Mouse (Mus musculus): ENCODE data around the gene Clec2g. TPM values are rescaled to one million over a fixed set of nuclear protein-coding genes. Genes with fewer than 3 reads are reported as not detected.
"Not testable (repeated sequence)": the region's sequence is repeated elsewhere in the genome, so short reads cannot be mapped to it uniquely, and the experiment has no call there.

The Clec2g gene
- polyA plus RNA-seq, 1 experiment from 2014 or later = not detected

DNA sequence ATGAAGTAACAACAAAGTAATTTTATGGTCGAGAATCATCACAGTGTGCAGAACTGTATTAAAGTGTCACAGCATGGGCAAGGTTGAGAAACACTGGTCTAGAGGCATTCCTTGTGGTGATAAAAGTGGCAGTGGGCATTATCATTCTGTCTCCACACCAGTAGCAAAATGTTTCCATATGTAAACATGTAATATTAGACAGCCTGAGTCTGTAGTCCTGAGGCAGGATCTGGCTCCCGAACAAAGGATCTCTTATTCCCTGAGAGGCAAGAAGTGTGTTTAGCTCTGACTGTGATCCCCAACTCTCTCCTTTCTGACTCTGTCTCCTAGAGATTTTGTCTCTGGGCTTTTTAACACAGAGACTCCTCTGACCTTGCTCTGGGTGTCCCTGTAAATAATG, 1.1 kb upstream of the Clec2g start:
- Histone ChIP-seq H3K27ac (ENCODE audit: low read length) (no peak overlapping the region), H3K4me1 (ENCODE audit: control insufficient read depth, insufficient read depth, low read length) (no peaks in the 10 kb centered on the region), H3K36me3 (ENCODE audit: control insufficient read depth, insufficient read depth, low read length) (no peaks in the 10 kb centered on the region), H3K27me3 (replicated peaks; ENCODE audit: control insufficient read depth, insufficient read depth, low read length) (no peaks in the 10 kb centered on the region), H3K4me3 (ENCODE audit: low read length) (no peak overlapping the region), H3K4me2 (ENCODE audit: low read depth, low read length) (no peak overlapping the region), H3K9ac (ENCODE audit: low read depth, low read length) (no peak overlapping the region), H3K9me3 (ENCODE audit: control insufficient read depth, low read length) (no peaks in the 10 kb centered on the region)
- no peak for ATAC-seq
- WGBS = 45% methylated on average over 2 of the region's 2 CpGs

DNA sequence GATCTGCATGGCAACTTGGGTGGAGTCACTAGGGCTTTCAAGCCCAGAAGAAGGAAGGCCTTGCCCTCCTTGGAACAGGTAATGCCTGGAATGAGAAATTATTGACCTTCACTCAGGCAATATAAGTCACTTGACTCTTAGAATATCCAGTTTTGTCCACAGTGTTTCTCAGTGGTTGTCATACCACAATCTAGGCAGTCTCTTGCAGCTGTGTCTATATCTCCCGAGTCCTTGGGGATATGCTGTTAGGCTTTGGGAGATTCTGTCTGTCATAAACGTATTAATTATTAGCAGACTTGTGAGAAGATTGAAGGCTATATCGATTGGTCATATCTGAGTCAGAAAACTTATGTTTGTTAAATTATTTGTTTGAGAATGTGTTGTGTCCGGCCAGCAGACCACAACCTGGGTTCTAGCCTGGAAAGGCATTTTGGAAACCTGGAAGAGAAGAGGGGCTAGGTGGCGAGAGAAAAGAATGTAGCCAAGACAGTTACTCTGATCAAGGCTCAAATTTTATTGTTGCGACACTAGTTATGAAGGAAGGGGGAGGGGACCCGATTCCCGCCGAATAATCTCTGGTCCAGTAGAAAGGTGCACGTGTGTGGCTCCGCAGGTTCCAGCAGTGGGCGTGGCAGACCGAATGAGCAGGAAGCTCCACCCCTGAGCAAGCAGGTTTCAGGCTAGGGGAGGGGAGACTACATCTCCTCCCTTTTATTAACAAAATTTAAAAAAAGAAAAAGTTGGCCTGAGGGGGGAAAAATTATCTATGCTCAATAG, 1.9 kb downstream of the Clec2g start:
- WGBS = 84% methylated on average over 4 of the region's 13 CpGs
- not testable (repeated sequence) for H3K27me3 ChIP-seq (replicated peaks; ENCODE audit: control insufficient read depth, insufficient read depth, low read length); H3K27ac ChIP-seq (ENCODE audit: low read length); H3K36me3 ChIP-seq (ENCODE audit: control insufficient read depth, insufficient read depth, low read length); H3K4me1 ChIP-seq (ENCODE audit: control insufficient read depth, insufficient read depth, low read length); H3K9ac ChIP-seq (ENCODE audit: low read depth, low read length); H3K4me2 ChIP-seq (ENCODE audit: low read depth, low read length); H3K4me3 ChIP-seq (ENCODE audit: low read length); H3K9me3 ChIP-seq (ENCODE audit: control insufficient read depth, low read length)
- peak; percentile 97 for ATAC-seq

- 79% methylated on average over 5 of the region's 5 CpGs for WGBS
- Histone ChIP-seq H3K9me3 (ENCODE audit: control insufficient read depth, low read length) (no peaks in the 10 kb centered on the region), H3K4me1 (ENCODE audit: control insufficient read depth, insufficient read depth, low read length) (no peaks in the 10 kb centered on the region), H3K27me3 (replicated peaks; ENCODE audit: control insufficient read depth, insufficient read depth, low read length) (no peaks in the 10 kb centered on the region), H3K9ac (ENCODE audit: low read depth, low read length) (no peak overlapping the region), H3K27ac (ENCODE audit: low read length) (no peak overlapping the region), H3K4me3 (ENCODE audit: low read length) (no peak overlapping the region), H3K36me3 (ENCODE audit: control insufficient read depth, insufficient read depth, low read length) (no peaks in the 10 kb centered on the region), H3K4me2 (ENCODE audit: low read depth, low read length) (no peak overlapping the region)
- no peak; the same call in 1 of the 2 replicates for ATAC-seq
These were observed 7.7 kb downstream of the Clec2g start for GRCm38 (mm10) chr6:128941646-128942421.

DNA sequence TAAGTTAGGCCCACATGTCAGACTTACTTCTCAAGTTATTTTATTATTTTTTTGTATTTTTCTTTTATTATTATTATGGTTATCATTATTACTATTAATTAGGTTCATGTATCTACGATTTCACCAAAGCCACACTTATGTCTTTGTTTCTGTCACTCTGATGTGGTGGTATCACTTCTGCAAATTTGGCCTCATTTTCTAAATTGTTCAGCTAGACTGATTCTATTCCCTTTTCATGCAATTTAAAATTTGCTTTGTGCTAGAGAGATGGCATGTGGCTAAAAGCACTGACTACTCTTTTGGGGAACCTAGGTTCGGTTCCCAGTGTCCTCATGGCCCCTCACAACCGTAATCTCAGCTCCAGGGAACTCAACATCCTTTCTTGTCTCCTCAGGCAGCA, 11.4 kb downstream of the Clec2g start:
- WGBS = 79% methylated on average over 3 of the region's 3 CpGs
- no peaks in the 10 kb centered on the region for H3K27me3 ChIP-seq (replicated peaks; ENCODE audit: control insufficient read depth, insufficient read depth, low read length)
- no peak for ATAC-seq

DNA sequence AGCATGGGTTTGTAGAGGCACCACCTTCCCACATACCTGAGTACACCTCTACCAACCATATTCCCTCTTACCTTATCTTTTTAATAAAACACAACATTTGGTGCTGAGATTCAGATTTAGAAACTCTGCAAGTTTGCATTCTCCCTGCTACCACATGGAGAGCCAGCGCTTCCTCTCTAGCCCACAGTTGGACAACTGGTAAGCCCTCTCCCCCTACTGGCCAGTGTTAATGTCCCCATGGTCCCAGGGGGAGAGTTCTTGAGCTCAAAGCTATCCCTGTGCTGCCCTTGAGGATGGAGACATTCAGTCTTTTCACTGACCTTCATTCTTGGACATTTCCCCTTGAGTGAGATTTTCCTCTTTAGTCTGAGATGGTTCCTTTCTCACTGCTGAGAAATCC, 26.9 kb downstream of the Clec2g start:
- 100% methylated on average over 1 of the region's 1 CpGs for WGBS
- H3K27me3 ChIP-seq (replicated peaks; ENCODE audit: control insufficient read depth, insufficient read depth, low read length) = no peaks in the 10 kb centered on the region
- H3K4me2 ChIP-seq (ENCODE audit: low read depth, low read length) = no peak overlapping the region
- H3K9me3 ChIP-seq (ENCODE audit: control insufficient read depth, low read length) = no peaks in the 10 kb centered on the region
- H3K27ac ChIP-seq (ENCODE audit: low read length) = no peak overlapping the region
- no peaks in the 10 kb centered on the region for H3K36me3 ChIP-seq (ENCODE audit: control insufficient read depth, insufficient read depth, low read length)
- ATAC-seq = no peak
- H3K4me1 ChIP-seq (ENCODE audit: control insufficient read depth, insufficient read depth, low read length) = no peaks in the 10 kb centered on the region
- no peak overlapping the region for H3K4me3 ChIP-seq (ENCODE audit: low read length)
- H3K9ac ChIP-seq (ENCODE audit: low read depth, low read length) = no peak overlapping the region

More for the DNA sequence above, 11.4 kb downstream of the Clec2g start:
- no peaks in the 10 kb centered on the region for H3K4me1 ChIP-seq (ENCODE audit: control insufficient read depth, insufficient read depth, low read length)
- no peaks in the 10 kb centered on the region for H3K36me3 ChIP-seq (ENCODE audit: control insufficient read depth, insufficient read depth, low read length)
- no peak overlapping the region for H3K4me2 ChIP-seq (ENCODE audit: low read depth, low read length)
- no peaks in the 10 kb centered on the region for H3K9me3 ChIP-seq (ENCODE audit: control insufficient read depth, low read length)
- H3K27ac ChIP-seq (ENCODE audit: low read length) = no peak overlapping the region
- no peak overlapping the region for H3K9ac ChIP-seq (ENCODE audit: low read depth, low read length)
- no peak overlapping the region for H3K4me3 ChIP-seq (ENCODE audit: low read length)

DNA sequence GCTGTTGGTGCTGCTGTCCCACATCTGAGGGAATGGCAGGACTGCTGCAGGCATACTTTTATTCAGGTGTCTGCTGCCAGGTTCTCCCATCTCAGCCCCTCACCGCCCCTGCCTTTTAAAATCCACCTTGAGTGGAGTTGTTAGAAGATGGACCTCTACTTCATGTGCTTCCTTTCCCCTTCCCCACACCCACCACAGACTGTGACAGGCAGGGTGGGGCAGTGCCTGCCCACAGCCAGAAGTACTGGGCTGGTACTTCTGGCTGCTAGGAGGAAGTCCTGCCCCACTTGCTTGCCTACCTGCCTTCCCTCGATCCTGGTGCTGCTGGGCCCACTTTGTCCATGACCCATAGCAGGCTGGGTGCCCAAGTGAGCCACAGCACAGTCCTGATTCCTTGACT, 27.9 kb downstream of the Clec2g start:
- not testable (repeated sequence) for H3K27ac ChIP-seq (ENCODE audit: low read length); H3K36me3 ChIP-seq (ENCODE audit: control insufficient read depth, insufficient read depth, low read length); ATAC-seq; H3K27me3 ChIP-seq (replicated peaks; ENCODE audit: control insufficient read depth, insufficient read depth, low read length); H3K9me3 ChIP-seq (ENCODE audit: control insufficient read depth, low read length); H3K9ac ChIP-seq (ENCODE audit: low read depth, low read length); H3K4me3 ChIP-seq (ENCODE audit: low read length); H3K4me2 ChIP-seq (ENCODE audit: low read depth, low read length); H3K4me1 ChIP-seq (ENCODE audit: control insufficient read depth, insufficient read depth, low read length)
- 63% methylated on average over 2 of the region's 2 CpGs for WGBS

DNA sequence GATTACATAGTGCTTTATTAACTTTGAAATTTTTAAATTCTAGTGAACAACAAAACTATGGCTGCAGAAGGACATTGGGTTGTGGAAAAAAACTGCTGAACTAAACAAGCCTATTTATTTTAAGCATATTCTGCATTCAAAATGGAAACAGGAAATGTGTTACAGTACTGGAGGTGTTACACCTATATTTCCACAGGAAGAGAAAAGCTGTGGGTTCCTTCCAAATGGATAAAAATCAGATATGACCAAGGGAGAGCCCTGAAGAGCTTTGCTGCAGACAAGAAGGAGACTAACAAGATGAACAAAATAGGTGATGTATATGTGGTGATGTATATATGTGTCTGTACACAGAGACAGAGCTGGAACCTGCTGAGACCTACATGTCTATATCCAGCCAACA, 30.3 kb downstream of the Clec2g start:
- no peak overlapping the region for H3K27ac ChIP-seq (ENCODE audit: low read length)

DNA sequence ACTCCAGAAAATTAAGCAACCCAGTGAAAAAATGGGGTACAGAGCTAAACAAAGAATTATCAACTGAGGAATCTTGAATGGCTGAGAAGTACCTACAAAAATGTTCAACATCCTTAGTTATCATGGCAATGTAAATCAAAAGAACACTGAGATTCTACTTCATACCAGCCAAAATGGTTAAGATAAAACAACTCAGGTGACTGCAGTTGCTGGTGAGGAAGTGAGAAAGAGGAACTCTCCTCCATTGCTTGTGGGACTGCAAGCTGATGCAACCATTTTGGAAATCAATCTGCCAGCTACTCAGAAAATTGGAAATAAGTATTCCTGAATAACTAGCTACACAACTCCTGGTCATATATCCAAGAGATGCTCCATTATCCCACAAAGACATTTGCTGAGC, 34.3 kb downstream of the Clec2g start:
- Histone ChIP-seq H3K9ac (ENCODE audit: low read depth, low read length) (no peak overlapping the region), H3K4me1 (ENCODE audit: control insufficient read depth, insufficient read depth, low read length) (no peaks in the 10 kb centered on the region), H3K4me2 (ENCODE audit: low read depth, low read length) (no peak overlapping the region), H3K27me3 (replicated peaks; ENCODE audit: control insufficient read depth, insufficient read depth, low read length) (no peaks in the 10 kb centered on the region), H3K36me3 (ENCODE audit: control insufficient read depth, insufficient read depth, low read length) (no peaks in the 10 kb centered on the region), H3K4me3 (ENCODE audit: low read length) (no peak overlapping the region), H3K9me3 (ENCODE audit: control insufficient read depth, low read length) (no peaks in the 10 kb centered on the region), H3K27ac (ENCODE audit: low read length) (no peak overlapping the region)
- no peak for ATAC-seq

More for the DNA sequence above, 30.3 kb downstream of the Clec2g start:
- ATAC-seq = no peak
- Histone ChIP-seq H3K9me3 (ENCODE audit: control insufficient read depth, low read length) (no peaks in the 10 kb centered on the region), H3K4me1 (ENCODE audit: control insufficient read depth, insufficient read depth, low read length) (no peaks in the 10 kb centered on the region), H3K36me3 (ENCODE audit: control insufficient read depth, insufficient read depth, low read length) (no peaks in the 10 kb centered on the region), H3K4me2 (ENCODE audit: low read depth, low read length) (no peak overlapping the region), H3K9ac (ENCODE audit: low read depth, low read length) (no peak overlapping the region), H3K4me3 (ENCODE audit: low read length) (no peak overlapping the region), H3K27me3 (replicated peaks; ENCODE audit: control insufficient read depth, insufficient read depth, low read length) (no peaks in the 10 kb centered on the region)

GRCm38 (mm10) chr6:128969741-128970140, 35.6 kb downstream of the Clec2g start:
- H3K4me1 ChIP-seq (ENCODE audit: control insufficient read depth, insufficient read depth, low read length) = no peaks in the 10 kb centered on the region
- no peak overlapping the region for H3K4me2 ChIP-seq (ENCODE audit: low read depth, low read length)
- H3K9me3 ChIP-seq (ENCODE audit: control insufficient read depth, low read length) = no peaks in the 10 kb centered on the region
- no peaks in the 10 kb centered on the region for H3K27me3 ChIP-seq (replicated peaks; ENCODE audit: control insufficient read depth, insufficient read depth, low read length)
- H3K4me3 ChIP-seq (ENCODE audit: low read length) = no peak overlapping the region
- ATAC-seq = no peak
- no peaks in the 10 kb centered on the region for H3K36me3 ChIP-seq (ENCODE audit: control insufficient read depth, insufficient read depth, low read length)
- H3K9ac ChIP-seq (ENCODE audit: low read depth, low read length) = no peak overlapping the region
- WGBS = 91% methylated on average over 1 of the region's 1 CpGs
- H3K27ac ChIP-seq (ENCODE audit: low read length) = no peak overlapping the region
